Mouse (Mus musculus) spleen, adult 2 months (tissue): ENCODE data around the gene Hdhd5. TPM values are rescaled to one million over a fixed set of nuclear protein-coding genes. Genes with fewer than 3 reads are reported as not detected.

Experiments used
- DNase-seq, 2 experiments: peaks; one replicate each; pipeline versions ENCODE4 v3.0.0 to v3.0.0-alpha.2; 2012 to 2021; ENCODE audit warnings: low spot score in 2 of 2, low read depth in 1 of 2
- H3K27ac ChIP-seq: fragments of 200-500 bp; 2 replicates; pipeline ENCODE4 v1.5.1; 2012; ENCODE audit warnings: low read length, inconsistent platforms; ENCODE audit not compliant: insufficient read depth
- H3K27me3 ChIP-seq: fragments of 200-500 bp; 2 replicates; pipeline ENCODE4 v1.6.1; 2012; ENCODE audit warnings: mild to moderate bottlenecking, moderate library complexity, low read length, inconsistent platforms; ENCODE audit not compliant: control insufficient read depth, insufficient read depth
- H3K36me3 ChIP-seq: fragments of 200-500 bp; 2 replicates; pipeline ENCODE4 v1.6.1; 2012; ENCODE audit warnings: mild to moderate bottlenecking, low read length, inconsistent platforms; ENCODE audit not compliant: control insufficient read depth, insufficient read depth
- H3K4me1 ChIP-seq: fragments of 200-500 bp; 2 replicates; pipeline ENCODE4 v1.6.1; 2011; ENCODE audit warnings: inconsistent platforms; ENCODE audit not compliant: control insufficient read depth, insufficient read depth, insufficient read length
- H3K4me3 ChIP-seq: fragments of 200-500 bp; 2 replicates; pipeline ENCODE4 v1.5.1; 2011; ENCODE audit warnings: mild to moderate bottlenecking, inconsistent platforms; ENCODE audit not compliant: insufficient read depth, insufficient read length; ENCODE audit errors: extremely low read depth
- CTCF ChIP-seq: fragments of 200-500 bp; IDR thresholded peaks from 2 replicates; pipeline ENCODE4 v1.5.1; 2011; ENCODE audit warnings: mild to moderate bottlenecking, inconsistent platforms; ENCODE audit not compliant: insufficient read depth, insufficient read length, insufficient replicate concordance; ENCODE audit errors: extremely low read depth
- POLR2A ChIP-seq: fragments of 200-500 bp; IDR thresholded peaks from 2 replicates; pipeline ENCODE4 v1.6.1; 2011; ENCODE audit warnings: low read depth, low read length, inconsistent platforms
- WGBS: fragments of 180-500 bp; shearing (Covaris S2); methylation state at CpG from one replicate; pipeline ENCODE4 v1.1.7; 2018; 5-methylcytosine and 5-hydroxymethylcytosine counted together
- polyA plus RNA-seq: library from polyadenylated mRNA; depleted of rRNA; stranded (reverse); fragments of >200 nt; gene quantifications from 2 replicates; pipeline ENCODE4 v1.2.3, GENCODE M21; 2012

The Hdhd5 gene
- polyA plus RNA-seq, 1 experiment = 25.2 TPM

GRCm38 (mm10) chr6:120548581-120548980 lies 17.5 kb upstream of the Hdhd5 start:
- Histone ChIP-seq H3K27me3 (no peaks in the 10 kb centered on the region), H3K4me1 (no peaks in the 10 kb centered on the region; the same call in 1 of the 2 replicates), H3K36me3 (no peaks in the 10 kb centered on the region), H3K4me3 (no peak overlapping the region), H3K27ac (no peak overlapping the region)
- 96% methylated on average over 3 of the region's 3 CpGs for whole genome bisulfite sequencing
- DNase-seq = no peak
- TF ChIP-seq CTCF (no peak), POLR2A (no peak)

- Histone ChIP-seq H3K27me3 (no peaks in the 10 kb centered on the region), H3K36me3 (no peaks in the 10 kb centered on the region), H3K4me1 (no peaks in the 10 kb centered on the region; the same call in 1 of the 2 replicates), H3K27ac (no peak overlapping the region), H3K4me3 (no peak overlapping the region)
- TF ChIP-seq POLR2A (no peak), CTCF (no peak)
- peak in 1 of 2 experiments; percentile 33 for DNase-seq
- 47% methylated on average over 4 of the region's 4 CpGs for WGBS
These were observed 15.9 kb upstream of the Hdhd5 start for GRCm38 (mm10) chr6:120546973-120547372.

GRCm38 (mm10) chr6:120546292-120546691 lies 15.2 kb upstream of the Hdhd5 start:
- Histone ChIP-seq H3K36me3 (no peaks in the 10 kb centered on the region), H3K27ac (no peak overlapping the region), H3K4me1 (no peaks in the 10 kb centered on the region; the same call in 1 of the 2 replicates), H3K4me3 (no peak overlapping the region), H3K27me3 (no peaks in the 10 kb centered on the region)
- 91% methylated on average over 3 of the region's 3 CpGs for WGBS
- DNase-seq = no peak
- no peak for TF ChIP-seq CTCF
- TF ChIP-seq POLR2A = no peak

GRCm38 (mm10) chr6:120542061-120542460 lies 10.9 kb upstream of the Hdhd5 start:
- Histone ChIP-seq H3K4me1 (no peaks in the 10 kb centered on the region; the same call in 1 of the 2 replicates), H3K27ac (no peak overlapping the region), H3K27me3 (no peaks in the 10 kb centered on the region), H3K4me3 (no peak overlapping the region), H3K36me3 (no peaks in the 10 kb centered on the region)
- TF ChIP-seq POLR2A (no peak), CTCF (no peak)
- DNase-seq = no peak
- WGBS = 32% methylated on average over 1 of the region's 1 CpGs

GRCm38 (mm10) chr6:120541386-120541785 lies 10.3 kb upstream of the Hdhd5 start:
- Histone ChIP-seq H3K27ac (no peak overlapping the region), H3K27me3 (no peaks in the 10 kb centered on the region), H3K36me3 (no peaks in the 10 kb centered on the region), H3K4me1 (no peaks in the 10 kb centered on the region), H3K4me3 (no peak overlapping the region)
- 72% methylated on average over 2 of the region's 2 CpGs for WGBS
- DNase-seq = no peak
- no peak for TF ChIP-seq CTCF
- no peak for TF ChIP-seq POLR2A

- Histone ChIP-seq H3K36me3 (no peaks in the 10 kb centered on the region), H3K4me1 (no peaks in the 10 kb centered on the region), H3K4me3 (no peak overlapping the region), H3K27ac (no peak overlapping the region), H3K27me3 (no peaks in the 10 kb centered on the region)
- no peak for TF ChIP-seq POLR2A
- no peak for TF ChIP-seq CTCF
- 78% methylated on average over 10 of the region's 10 CpGs for WGBS
- no peak for DNase-seq
These were observed 8.7 kb upstream of the Hdhd5 start for GRCm38 (mm10) chr6:120539781-120540231.

GRCm38 (mm10) chr6:120539132-120539759 lies 8.1 kb upstream of the Hdhd5 start:
- no peaks in the 10 kb centered on the region for H3K27me3 ChIP-seq
- TF ChIP-seq POLR2A = no peak
- TF ChIP-seq CTCF = peak; percentile 99
- no peaks in the 10 kb centered on the region for H3K4me1 ChIP-seq
- no peaks in the 10 kb centered on the region for H3K36me3 ChIP-seq
- H3K27ac ChIP-seq = no peak overlapping the region
- no peak overlapping the region for H3K4me3 ChIP-seq
- WGBS = 18% methylated on average over 16 of the region's 16 CpGs
- DNase-seq = peak; percentile 42 to 64
